Mouse (Mus musculus) cerebellum, postnatal 25 days (tissue): ENCODE results near the gene Mfsd14a.

Source experiments
- DNase-seq, 2 experiments: peaks; one replicate each; pipeline ENCODE4 v3.0.0; 2021; ENCODE audit warnings: mixed read lengths in 2 of 2

Mfsd14a gene

DNA sequence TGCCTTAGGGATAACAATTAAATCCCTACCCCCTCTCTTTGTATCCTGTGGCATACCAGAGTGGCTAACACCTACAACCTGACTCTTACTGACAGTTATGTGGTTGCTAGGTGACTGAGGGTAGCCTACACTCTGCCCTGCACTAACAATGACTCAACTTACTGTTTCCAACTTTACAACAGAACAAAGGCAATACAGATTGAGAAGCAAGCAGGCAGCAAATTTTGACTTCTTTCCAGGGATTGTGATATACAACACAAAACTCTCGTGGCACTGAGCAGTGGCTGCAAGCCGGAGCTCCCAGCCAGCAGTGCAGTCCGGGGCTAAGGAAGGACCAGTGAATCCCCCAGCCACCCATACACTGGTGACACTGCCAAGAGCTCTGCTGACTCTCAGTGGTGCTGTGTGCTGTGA lies 10.4 kb downstream of the Mfsd14a start:
- DNase-seq: no peak

DNA sequence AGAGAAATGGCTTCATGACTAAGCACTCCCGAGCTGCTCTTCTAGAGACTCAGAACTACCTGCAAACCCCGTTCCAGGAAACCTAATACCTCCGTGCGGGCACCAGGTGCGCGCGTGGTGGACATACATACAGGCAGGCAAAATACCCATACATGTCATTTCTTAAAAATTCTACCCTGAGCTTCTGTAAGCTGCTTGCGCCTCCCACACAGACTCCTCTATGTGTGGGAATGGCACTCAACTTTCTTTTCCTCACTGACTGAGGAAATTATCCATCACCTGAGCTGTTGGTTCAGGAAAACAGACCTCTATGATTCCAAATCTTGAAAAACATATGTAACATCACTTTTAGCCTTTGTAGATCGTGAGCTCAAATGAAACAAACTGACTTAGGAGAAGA lies 11.8 kb downstream of the Mfsd14a start:
- no peak for DNase-seq

DNA sequence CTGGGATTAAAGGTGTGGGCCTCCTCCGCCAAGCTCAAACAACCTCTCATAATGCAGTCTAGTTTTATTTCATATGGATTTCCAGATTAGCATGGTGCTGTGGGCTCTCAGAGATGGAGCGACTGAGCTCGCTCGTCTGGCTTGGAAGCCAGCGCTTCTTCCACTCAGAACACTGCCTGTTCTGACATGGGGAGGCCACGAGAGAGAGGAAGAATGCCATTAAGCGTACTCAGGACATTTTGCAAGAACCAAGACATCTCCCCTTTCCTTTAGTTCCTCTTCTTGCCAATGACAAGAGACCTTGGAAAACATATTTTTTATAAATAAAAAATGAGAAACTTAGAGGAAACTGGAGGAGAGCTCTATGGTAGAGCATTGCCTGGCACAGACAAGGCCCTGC lies 13.7 kb downstream of the Mfsd14a start:
- no peak for DNase-seq

DNA sequence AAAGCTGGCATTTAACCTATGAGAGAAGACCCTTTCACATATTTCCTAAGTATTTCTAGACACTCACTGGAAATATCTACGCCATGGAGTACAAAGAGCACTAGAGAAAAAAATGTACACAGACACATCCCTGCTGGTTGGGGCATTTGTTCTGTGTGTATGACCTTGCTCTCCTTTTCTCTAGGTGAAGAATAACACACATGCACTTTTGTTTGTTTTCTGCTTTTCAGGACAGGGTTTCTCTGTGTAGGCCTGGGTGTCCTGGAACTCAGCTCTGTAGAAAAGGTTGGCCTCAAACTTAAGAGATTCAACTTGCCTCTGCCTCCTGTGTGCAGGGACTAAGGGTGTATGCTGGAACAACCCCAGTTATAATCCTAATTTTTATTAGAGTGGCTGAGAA lies 16.1 kb downstream of the Mfsd14a start:
- no peak for DNase-seq

DNA sequence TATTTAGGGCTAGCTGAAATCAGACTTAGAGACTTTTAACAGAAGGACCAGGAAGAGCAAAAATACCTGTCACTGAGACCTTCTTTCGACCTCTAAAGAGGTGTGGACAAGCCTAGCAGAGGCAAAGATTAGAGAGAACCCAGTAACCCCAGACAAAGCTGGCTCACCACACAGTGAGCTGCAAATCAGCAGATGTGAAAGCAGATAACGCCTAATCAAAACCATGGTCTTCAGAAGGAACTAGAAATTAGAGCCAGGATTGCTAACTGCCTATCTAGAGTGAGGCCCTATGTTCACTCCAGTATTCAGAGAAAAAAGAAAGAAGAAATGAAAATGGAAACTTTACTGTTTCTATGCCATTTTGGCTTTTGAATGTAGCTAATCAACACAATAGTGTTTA lies 20.1 kb downstream of the Mfsd14a start:
- no peak for DNase-seq

DNA sequence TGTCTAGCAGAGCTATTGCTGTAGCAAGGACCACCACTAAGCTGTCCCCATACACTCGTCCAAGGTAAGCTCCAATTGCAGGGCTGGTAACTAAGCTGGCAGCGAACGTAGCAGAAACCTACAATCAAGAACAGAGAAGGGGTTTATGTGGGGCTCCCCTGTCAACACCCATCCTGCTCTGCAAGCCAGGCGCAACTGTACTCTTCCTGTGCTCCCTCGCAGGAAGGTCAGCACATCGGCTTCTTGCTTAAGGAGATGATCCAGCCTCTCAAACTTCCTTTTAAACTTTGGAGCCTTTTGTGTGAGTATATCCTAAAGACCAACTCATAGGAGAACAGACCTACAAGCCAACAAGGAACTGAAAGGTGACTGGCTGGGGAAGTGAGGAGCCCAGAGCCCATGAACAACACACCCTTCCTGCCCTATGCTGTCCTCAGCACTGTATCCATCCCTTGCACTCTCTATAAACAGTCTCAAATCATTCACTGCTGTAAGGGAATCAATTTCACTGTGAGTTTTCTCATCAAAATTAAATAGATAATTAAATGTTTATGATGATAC lies 20.6 kb downstream of the Mfsd14a start:
- DNase-seq: no peak

DNA sequence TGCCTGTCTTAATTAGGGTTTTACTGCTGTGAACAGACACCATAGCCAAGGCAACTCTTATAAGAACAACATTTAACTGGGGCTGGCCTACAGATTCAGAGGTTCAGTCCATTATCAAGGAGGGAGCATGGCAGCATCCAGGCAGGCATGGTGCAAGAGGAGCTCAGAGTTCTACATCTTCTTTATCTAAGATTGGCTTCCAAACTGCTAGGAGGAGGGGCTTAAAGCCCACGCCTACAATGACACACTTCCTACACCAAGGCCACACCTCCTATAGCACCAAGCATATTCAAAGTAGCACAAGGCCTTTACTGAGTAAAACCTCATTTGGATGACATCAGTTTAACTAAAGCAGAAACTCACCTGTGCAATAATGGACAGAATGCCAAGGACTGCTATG lies 22.5 kb downstream of the Mfsd14a start:
- no peak for DNase-seq

DNA sequence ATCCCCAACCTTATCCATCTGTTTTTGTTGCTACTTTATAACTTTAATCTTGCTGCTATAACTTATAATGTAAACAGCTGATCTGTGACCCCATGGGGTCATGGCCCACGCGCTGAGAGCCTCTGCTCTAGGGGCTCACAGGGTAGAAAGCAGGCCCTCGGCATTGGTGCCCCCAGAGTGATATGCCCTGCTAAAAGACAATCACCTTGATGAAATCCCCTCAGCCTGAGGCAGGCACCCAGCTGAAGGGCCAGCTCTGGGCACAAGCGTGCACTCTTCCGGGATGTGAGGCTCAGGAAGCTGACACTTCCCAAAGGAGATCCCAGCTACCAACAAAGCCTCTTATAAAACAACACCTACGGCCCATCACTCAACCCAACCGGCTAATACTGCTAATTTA lies 23.9 kb downstream of the Mfsd14a start:
- DNase-seq: no peak

DNA sequence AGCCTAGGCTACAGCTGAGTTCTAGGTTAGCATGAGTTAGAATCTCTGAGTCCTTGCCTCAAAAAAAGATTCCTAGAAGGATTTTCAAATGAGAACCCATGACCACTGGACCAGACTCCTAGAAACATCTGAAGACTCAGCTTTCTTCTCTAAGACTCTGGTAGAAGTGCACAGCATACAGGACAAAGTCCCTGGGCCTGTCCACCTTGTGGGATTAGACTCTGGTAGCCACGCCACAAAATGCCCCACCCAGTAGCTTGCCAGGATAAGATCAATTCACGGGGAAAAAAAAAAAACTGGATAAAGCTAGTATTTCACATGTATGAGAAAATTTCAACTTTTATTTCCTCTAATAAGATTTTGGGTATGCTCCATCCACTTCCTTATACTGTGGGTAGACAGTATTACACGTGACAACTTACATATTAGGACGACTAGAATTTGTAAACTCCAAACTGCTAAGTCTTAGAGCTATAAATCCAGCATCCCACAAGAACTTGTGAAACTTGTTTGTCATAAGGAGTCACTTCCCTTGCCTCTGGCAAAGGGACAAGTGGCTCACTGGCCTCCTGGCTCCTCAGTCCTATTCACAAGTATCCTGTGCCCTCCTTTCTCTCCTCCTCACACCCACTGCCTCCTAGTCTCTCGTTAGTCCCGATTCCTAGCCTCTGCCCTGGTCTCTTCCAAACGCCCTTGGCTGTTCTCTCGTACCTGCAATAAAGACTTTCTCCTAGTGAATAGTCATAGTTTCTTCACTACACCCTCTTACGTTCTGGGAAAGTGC lies 24.6 kb downstream of the Mfsd14a start:
- DNase-seq: no peak

DNA sequence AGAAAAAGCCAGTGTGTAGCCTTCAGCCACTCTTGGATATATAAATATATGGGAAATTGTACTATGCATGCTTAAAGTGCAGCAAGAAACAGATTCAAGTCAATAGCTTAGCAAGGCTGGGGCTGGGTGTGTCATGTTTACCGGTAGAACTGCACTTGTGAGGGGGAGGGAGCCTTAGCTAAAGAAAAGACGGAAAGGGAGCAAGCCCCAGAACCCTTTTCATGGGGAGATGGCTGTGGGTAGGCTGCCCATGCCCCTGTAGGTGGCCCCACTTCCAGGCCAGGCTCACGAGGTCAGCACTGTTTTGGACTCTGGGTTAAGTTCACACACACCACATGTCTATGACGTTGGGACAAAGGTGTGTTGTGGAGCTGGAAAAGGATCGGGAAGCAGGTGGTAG lies 26.7 kb downstream of the Mfsd14a start:
- no peak for DNase-seq

DNA sequence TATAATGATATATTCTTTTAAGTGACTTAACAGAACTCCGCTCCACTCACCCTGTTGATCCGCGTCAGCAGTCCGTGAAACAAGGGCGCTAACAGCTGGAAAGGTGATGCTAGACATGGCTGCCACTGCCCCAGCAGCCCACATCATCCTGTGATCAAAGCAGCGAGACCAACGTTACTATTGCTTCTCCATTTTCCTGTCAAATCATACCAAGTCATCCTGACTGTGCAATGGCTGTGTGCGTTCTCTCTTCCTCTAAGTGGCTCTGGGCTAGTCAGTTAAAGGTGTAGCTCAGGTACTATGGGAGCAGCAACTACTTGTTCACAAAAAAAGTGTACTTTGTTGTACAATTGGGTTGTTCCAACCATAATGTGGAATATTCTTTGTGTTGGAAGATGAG lies 27.6 kb downstream of the Mfsd14a start:
- no peak for DNase-seq

DNA sequence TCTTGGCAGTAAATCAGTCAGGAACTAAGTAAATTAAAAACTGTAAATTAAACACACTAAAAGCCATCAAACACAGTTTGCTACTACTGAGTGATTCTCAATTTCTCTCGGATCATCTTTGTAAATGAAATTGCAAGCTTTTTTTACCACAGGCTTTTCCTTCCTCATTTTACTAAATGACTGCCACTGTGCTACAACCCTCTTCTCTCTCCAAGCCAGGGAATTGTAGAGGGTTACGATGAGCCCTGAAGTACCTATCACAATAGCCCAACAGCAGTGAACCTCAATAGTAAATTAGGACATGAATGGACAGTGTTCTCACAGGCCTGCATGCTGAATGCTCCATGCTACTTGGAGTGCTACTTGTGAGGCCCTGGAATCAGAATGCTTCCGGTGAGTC lies 28.4 kb downstream of the Mfsd14a start:
- DNase-seq: no peak

DNA sequence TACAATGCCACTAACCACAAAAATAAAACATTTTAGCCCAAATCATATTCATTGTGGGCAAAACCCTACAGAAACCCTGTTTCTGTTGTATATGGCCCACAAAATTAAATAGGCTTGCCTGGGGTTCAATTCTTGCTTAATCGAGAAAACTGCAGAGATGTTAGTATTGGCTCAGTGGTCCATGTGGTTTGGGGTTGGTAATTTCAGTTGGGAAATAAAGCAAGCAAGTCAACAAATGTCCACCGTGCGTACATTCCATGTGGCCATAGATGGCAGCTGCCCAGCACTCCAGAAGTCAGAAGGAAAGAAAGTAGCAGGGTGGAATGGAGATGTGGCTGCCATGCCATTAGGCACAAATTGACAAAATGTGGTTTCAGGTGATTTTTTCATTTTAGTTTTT lies 29.5 kb downstream of the Mfsd14a start:
- DNase-seq: no peak

DNA sequence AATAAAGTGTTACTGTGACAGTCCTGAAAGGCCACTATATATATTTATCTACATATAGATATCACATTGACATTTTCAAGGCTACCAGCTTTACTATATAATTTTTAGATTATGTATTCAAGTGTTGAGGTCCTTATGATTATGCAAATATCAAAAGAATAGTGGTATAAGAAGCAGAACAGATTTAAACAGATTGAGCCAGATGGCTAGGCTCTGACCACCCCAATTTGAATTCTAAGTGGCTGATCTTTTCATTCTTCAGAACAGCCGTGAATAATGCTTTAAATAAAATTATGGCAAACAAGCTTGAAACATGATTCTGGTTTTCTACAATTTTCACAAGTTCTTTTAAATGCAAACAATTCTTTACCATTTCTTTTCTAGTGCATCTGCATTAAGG lies 31.0 kb downstream of the Mfsd14a start:
- DNase-seq: no peak

DNA sequence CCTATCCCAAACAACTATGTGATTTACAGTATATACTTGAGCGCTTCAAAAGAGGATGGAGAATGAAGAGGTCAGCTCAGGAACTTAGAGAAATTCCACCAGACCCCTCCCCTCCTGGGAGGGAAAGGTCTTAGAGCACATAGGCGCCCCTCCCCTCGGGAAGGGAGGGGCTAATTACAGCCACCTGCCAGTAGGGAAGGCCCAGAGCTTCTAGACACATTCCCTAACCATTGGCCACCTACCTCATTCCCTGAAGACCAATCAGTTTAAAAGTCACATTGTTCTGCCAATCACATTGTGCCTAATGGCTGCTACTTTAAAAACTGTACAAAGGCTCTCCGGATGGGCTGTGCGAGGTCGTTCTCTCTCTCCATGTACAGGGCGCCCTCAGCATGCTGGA lies 39.8 kb downstream of the Mfsd14a start:
- no peak for DNase-seq

DNA sequence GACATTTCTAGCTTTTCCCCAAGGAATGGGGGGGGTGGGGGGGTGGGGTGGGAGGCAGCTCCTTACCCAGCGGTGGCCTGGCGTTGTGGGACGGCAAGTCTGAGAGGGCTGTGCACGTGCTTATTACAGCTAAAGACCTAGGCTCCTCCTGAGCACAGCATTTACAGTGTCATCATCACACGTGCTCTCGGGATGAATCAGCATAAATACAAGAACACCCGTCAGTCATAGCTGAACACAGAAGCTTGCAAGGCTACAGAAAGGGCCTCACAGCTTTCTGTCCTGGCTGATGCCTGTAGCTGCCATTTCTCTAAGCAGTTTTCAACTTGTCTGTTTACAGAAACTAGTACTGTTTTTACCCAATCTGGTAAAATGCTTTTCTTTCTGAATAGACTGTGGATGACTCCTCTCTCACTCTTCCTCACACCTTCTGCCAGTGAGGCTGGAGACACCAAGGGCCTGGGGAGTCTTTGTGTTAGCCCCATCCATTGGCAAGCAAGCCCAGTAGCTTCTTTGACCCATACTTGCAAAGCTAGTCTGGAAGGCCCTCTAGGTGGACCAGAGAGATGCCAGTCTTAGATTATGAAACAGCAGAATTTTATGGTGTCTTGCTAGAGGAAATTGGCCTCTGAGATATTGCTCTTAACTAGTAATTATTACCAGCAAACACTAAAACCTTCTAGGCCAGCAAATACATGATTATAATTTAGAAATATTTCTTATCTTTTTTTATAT lies 41.7 kb downstream of the Mfsd14a start:
- DNase-seq: no peak

DNA sequence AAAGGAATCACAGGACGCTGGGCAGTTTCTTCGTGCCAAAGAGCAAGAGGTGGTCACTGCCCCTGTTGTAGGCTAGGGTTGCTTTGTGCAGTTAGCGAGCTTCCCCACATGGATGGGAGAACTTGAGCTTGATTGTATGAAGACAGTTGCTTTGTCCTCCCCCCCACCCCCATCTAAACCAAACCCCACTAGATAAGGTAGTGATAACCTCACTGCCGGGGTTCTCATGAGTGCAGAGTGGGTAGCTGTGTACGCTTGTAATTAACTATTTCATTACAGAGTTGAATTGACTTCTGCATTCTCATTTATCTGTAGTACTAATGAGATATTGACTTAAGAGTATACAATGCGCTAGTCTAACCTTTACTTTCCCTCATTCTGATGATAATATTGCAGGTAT lies 43.6 kb downstream of the Mfsd14a start:
- no peak for DNase-seq

DNA sequence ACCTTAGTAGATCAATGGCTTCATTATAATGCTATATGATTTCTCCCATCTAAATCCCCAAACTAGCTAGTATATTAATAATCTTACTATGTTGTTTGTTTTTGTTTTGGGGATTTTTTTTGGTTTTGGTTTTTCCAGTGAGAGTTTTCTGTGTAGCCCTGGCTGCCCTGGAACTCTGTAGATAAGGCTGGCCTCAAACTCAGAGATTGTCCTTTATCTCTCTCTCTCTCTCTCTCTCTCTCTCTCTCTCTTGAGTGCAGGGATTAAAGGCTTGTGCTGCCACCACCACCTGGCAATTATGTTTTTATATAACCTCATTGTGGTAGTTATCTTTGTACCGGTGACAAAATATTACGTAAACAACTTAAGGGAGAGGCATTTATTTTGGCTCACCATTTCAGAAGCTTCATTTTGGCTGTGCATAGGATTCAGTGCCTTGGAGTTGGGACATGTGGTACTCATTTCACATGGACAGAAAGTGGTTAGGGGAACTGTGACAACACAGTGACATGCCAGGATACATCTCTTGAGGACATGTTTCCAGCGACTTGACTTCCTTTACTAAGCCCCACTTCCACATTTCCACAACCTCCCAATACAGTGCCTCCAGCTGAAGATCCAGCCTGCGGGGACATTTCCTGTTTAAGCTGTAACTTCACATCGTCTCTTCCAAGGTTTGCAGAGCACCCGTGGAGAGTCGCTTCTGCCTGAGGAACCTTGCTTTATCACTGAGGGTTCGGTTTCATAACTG lies 47.0 kb downstream of the Mfsd14a start:
- DNase-seq: no peak

DNA sequence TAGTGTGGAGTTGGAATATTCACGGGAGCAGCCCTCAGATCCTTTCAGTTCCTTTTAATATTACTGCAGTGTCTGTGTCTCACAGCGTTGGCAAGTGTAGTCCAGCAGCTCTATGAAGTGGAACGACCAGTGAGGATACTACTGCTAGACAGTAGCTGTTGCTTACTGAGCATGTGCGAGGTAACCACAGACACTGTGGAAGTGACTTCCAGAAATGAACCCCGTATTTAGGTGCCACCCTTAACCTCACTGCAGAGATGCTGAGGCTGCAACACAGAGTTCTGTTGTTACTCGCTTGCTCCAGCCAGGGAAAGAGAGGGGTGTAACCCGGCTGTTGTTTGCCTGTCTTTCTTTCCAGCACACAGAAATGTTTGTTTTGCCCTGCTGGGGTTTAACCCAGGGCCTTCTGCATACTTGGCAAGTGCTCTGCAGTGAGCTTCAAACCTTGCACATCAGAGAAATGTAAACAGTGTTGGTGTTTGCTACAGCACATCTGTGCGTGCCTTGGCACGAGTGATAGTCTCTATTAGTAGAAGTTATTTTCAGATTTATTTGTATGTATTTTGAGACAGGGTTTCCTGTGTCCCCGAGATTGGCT lies 48.1 kb downstream of the Mfsd14a start, which contains the start of gene Trmt13:
Gene Trmt13 (minus strand): TSS at position 293 of the 598 bp plus-strand sequence.
- DNase-seq: no peak

DNA sequence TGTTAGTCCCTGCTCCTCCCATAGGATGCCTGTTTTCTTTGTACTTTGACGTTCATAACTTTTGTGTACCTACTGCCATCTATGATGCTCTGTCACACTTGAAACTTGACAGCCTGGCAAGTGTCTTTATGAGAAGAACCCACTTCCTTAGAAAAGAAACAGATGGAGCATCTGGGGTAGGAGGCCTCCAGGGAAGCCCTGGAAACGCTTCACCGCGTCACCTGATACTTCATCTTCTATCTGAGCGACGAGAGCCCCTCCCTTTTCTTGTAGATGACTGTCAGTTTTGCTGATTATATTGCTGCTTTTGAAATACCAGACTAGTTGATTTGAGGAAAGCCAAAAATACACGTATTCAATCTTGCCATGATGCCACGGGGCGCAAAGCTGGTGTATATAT lies 57.9 kb downstream of the Mfsd14a start:
- DNase-seq: peak in 1 of 2 experiments; percentile 29

DNA sequence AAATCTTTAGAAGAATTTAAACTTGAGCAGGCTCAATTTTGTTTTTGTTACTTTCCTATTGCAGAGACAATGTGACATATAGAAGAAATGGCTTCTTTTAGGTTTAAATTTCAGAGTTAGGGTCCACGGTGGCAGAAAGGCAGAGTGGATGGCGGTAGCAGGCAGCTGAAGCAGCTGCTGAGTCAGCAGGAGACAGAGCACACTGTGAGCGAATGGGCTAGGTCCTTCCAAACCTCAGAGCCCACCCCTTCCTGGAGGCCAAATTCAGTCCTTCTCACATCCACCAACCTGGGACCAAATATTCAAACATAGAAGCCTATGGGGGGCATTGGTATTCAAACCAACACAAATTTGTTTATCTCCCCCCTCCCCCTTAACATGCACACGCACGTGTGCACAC lies 60.7 kb downstream of the Mfsd14a start:
- DNase-seq: no peak

DNA sequence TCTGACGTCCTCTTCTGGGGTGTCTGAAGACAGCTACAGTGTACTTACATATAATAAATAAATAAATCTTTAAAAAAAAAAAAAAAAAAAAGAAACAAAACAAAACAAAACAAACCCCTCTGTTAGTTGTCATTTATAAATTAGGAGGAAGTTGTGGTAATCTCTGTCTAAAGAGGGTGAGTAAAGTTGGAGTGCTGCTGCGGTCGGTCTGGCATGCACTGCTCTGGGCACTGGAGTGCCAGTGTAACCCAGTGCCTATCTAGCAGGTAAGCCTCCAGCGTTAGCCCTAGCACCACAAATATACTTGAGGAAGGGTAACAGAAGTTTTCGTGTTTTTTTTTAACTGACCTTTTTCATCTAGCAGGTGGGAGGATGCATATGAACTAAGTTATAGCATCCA lies 61.5 kb downstream of the Mfsd14a start:
- no peak for DNase-seq

DNA sequence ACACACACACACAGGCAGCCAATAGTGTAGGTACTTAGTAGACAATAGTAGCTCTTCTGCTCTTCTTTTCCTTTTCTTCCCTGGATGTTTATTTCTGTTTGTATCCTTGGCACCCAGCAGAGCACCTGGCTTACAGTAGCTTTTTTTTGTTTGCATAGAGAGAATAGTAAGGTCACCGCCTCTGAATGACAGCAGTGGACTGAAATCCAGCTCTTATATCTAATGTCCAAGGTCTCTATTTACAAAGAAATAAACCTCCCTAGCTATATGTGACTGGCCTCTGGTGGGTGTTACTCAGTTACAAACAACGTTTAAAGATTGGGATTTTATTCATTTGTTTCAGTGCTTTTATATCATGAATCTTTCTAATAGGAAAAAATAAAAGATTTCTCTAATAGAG lies 62.8 kb downstream of the Mfsd14a start:
- DNase-seq: no peak
